Mouse (Mus musculus) thymus, postnatal 25 days (tissue): ENCODE data around the gene Fam71e1.

Experiments used
- DNase-seq: peaks from one replicate; pipeline ENCODE4 v3.0.0; 2022

Gene Fam71e1

GRCm38 (mm10) chr7:44501563-44502115, 5.3 kb downstream of the Fam71e1 start:
- peak; percentile 76 for DNase-seq

DNA sequence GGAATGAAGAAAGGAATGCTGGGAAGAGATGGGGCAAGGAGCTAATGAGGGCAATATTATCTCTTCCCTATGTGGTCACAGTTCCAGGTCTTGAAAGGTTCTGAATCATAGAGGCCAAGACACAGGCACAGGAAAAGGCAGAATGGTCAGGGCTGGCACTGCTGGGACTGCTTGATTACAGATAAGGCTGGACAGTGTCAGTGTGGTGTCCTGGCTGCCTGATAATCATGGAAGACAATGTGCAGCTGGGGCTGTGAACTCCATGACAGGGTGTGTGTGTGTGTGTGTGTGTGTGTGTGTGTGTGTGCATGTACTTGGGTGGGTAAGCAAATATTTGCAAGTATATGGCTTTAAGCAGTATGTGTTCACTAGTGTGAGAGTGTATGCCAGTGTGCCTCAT, 11.1 kb downstream of the Fam71e1 start:
- no peak for DNase-seq

- no peak for DNase-seq
Observed at GRCm38 (mm10) chr7:44519240-44519913, 23.0 kb downstream of the Fam71e1 start.

DNA sequence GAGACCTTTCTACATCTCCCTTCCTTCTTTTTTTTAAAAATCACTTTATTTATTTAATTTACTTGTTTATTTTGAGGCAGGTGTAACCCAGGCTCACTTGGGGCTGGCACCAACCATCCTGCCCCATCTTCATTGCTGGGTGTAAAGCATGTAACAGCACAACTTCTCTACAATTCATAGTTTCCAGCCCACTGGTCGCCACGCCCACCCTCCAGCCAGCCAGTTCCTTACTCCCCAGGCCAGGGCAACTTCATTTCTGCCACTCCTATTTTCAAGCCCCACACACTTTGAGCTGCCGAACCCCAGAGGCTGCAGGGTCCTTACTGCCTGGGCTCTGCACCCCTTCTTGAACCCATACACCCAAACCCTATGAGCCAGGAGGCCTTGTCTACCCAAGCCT, 24.6 kb downstream of the Fam71e1 start:
- DNase-seq = no peak

DNA sequence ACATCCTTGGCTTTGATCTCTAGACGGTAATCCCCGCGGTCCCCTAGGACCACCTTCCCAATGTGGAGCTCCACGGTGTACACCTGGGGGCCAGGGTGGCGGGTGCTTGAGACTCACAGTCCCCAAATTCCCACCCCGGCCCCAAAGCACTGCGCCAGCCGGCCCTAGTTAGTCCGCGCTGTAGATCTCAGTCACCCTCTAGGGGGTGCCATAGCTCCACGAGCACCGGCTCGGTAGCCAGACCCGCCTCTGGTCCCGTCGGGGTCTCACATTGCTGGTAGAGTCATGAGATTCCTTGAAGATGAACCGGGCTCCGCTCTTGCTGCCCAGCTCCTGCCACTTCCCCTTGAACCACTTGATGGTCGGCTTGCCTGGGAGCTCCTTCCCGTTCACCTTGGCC, 25.3 kb downstream of the Fam71e1 start:
- DNase-seq = peak; percentile 81

- no peak for DNase-seq
Observed at GRCm38 (mm10) chr7:44523056-44523455, 26.7 kb downstream of the Fam71e1 start.

GRCm38 (mm10) chr7:44524502-44524901, 28.1 kb downstream of the Fam71e1 start, which contains the start of gene Mybpc2:
Mybpc2 (minus strand) TSS chr7:44524656.
- no peak for DNase-seq

- no peak for DNase-seq
Observed at GRCm38 (mm10) chr7:44525126-44525832, 28.9 kb downstream of the Fam71e1 start.

DNA sequence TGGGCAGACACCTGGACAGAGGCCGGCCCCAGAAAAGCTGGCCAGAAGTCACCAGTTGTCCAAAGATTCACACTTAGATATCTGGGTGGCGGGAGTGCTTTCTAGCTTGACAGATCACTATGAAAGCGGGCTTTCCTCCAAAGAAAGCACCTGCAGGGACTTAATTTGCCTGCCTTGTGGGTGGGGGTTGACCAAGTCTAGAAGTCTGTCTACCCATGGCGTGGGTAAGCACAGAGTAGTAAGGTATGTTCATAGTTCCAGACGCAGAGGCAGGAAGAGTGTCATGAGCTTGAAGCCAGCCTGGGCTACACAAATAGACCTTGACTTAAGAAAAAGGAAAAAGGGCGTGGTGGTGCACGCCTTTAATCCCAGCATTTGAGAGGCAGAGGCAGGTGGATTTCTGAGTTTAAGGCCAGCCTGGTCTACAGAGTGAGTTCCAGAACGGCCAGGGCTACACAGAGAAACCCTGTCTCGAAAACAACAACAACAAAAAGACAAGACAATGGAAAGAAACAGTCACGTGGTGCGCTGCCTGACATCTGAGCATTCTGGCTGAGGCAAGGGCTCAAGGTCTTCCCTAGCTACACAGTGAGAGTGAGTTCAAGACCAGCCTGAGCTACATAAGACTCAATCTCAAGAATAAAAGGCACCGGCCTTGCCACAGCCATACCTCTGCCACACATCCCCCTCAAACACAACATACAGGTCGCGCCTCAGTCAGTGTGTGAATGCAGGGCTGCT, 30.2 kb downstream of the Fam71e1 start:
- DNase-seq = no peak

GRCm38 (mm10) chr7:44527483-44528398, 31.4 kb downstream of the Fam71e1 start:
- peak; percentile 85 for DNase-seq

DNA sequence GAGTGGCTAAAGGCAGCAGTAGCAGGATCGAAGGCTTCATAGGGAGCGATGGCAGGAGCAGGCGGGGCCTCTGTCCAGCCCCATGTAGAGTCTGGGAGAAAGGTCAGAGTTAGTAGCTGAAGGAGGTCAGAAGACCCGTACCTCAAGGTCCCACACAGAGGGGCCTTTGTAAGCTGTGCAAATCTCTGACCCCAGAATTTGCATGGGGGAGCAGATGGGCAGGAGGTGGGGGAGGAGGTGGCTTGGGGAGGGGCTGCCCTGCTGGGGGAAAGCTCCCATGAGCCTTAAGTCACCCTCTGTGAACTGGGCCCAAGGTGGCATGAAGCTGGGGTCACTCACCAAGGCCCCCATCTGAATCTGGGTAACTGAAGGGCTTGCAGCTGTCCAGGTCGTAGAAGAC, 33.1 kb downstream of the Fam71e1 start:
- DNase-seq = no peak

DNA sequence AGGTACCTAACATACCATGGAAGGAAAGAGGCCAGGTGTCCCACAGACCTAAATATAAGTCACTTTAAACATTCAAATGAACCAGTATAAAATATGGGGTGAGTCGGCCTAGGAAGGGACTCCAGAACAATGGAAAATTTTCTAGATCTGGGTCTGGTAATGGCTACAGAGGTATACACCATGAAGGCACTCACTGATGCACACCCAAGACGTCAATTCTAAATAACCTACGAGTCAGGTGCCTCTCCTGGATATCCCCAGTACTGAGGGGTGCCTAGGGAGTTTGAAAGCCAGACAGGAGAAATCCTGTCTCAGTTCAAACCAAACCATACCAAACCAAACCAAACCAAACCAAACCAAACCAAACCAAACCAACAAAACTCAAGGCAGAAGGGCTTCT, 34.1 kb downstream of the Fam71e1 start:
- no peak for DNase-seq

DNA sequence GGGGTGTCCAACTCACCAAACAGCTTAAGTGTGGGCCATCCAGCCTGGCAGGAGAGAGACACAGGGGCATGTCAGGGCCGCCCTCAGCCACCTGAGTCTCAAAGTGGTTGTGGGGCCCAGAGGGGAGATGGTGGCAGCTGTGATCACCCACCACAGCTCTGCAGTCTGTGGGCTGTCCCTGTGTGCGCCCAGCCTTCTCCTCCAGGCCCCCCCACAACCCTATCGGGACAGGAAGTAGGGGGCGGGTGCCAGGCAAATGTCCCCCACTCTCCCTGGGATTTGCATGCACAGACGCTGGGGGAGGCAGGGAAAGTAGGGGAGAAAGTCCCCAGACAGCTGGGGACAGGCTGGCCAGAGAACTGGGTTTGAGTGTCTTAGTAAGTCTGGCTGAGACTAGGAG, 34.8 kb downstream of the Fam71e1 start:
- no peak for DNase-seq

DNA sequence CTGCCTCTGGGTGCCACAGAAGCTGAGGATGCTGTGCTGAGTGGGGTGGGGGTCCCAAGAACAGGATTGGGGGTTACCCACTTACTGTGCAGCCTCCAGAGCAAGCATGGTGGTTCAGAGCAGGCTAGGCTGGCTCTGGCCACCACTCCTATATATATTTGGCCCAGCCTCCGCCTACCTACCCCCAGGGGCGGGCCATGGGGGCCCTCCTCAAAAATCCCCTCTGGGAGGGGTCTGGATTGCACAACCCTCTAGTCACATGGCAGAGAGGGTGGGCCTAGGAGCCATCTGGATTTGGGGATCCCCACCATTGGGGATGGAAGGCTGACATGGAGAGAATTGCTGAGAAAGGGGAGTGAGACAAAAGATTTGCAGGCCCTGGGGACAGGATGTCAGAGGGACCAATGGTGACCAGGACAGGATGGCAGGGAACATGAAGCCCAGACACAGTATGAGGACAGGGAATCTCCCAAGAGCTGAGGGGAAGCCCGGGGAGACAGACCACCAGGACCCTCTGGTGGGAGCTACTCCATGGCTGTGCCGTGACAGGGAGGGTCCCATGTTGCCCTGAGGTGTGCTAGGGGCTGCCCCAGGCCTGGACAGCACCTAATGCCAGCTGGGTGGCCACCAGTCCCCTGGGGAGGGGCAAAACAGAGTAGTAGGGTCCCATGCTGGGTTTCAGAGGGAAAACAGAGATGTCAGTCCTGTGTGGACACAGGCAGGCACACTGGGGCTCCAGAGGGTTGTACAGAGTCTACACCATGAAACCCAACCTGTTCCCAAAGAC, 35.8 kb downstream of the Fam71e1 start, which contains the start of gene Spib:
Gene Spib (minus strand): TSS at position 126 of the 787 bp plus-strand sequence.
- no peak for DNase-seq

- no peak for DNase-seq
Observed at GRCm38 (mm10) chr7:44532918-44533745, 36.8 kb downstream of the Fam71e1 start.

DNA sequence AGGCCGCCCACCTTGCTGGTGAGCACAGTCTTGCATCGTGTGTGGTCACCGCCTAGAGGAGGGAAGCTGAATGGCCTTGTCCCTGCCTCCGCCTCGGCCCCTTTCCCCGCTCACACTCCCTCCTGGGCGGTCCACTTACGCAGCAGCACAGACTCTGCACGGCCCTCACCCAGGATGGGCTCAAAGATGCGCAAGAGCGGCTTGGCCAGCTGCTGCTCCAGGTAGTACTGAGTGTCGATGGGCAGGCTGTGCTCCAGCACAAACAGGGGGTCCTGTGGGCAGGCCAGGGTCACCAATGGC, 37.3 kb downstream of the Fam71e1 start:
- DNase-seq = no peak

DNA sequence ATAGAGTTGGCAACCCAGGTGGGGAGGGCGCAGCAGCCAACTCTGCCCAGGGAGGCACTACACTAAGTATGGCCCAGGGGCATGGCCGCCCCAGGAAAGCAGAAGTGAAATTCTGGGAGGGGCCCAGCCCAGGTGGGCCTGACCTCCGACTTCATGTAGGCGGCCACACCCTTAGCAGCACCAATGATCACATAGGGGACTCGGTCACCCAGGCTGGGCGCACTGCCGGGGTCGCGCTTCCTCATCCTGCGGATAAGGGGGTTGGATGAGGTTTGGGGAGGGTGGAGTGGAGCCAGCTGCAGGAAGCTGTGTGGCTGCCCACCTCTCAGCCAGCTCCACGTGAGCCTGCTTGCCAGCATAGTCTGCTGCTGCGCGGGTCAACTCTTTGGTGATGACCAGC, 37.9 kb downstream of the Fam71e1 start:
- DNase-seq = no peak

- DNase-seq = no peak
Observed at GRCm38 (mm10) chr7:44534656-44535441, 38.5 kb downstream of the Fam71e1 start.

- no peak for DNase-seq
Observed at GRCm38 (mm10) chr7:44535657-44536589, 39.5 kb downstream of the Fam71e1 start.
